Mouse (Mus musculus) MEL (cell line): ENCODE data around the gene Gm38394. TPM values are rescaled to one million over a fixed set of nuclear protein-coding genes. Genes with fewer than 3 reads are reported as not detected.
"Not testable (repeated sequence)": the region's sequence is repeated elsewhere in the genome, so short reads cannot be mapped to it uniquely, and the experiment has no call there.

Experiments used
- DNase-seq: peaks from one replicate; pipeline ENCODE4 v3.0.0; 2011; ENCODE audit warnings: low read depth, low spot score
- H3K27ac ChIP-seq: 2 replicates; pipeline ENCODE4 v1.5.1; 2012; ENCODE audit warnings: low read depth, mild to moderate bottlenecking, control low read depth, low read length, moderate library complexity; ENCODE audit not compliant: control insufficient read depth
- H3K27me3 ChIP-seq, 2 experiments: fragments of 150-350 bp in 1 of 2; sonication (generic) in 1 of 2; 2 replicates each; pipeline ENCODE4 v1.6.1; 2012; ENCODE audit warnings: low read length in 2 of 2, mild to moderate bottlenecking in 2 of 2, improper control_type of control experiment in 1 of 2, moderate library complexity in 1 of 2; ENCODE audit not compliant: insufficient read depth in 2 of 2, control insufficient read depth in 1 of 2
- H3K36me3 ChIP-seq, 2 experiments: 2 replicates each; pipeline ENCODE4 v1.6.1; 2012 to 2014; ENCODE audit warnings: low read length in 2 of 2, improper control_type of control experiment in 1 of 2, inconsistent platforms in 1 of 2, mild to moderate bottlenecking in 1 of 2; ENCODE audit not compliant: insufficient read depth in 2 of 2, control insufficient read depth in 1 of 2
- H3K4me1 ChIP-seq, 2 experiments: fragments of 150-350 bp in 1 of 2; sonication (generic) in 1 of 2; 2 replicates each; pipeline ENCODE4 v1.6.1; 2012; ENCODE audit warnings: low read length in 2 of 2, improper control_type of control experiment in 1 of 2, mild to moderate bottlenecking in 1 of 2; ENCODE audit not compliant: insufficient read depth in 2 of 2, control insufficient read depth in 1 of 2
- H3K4me3 ChIP-seq, 2 experiments: fragments of 150-350 bp in 1 of 2; sonication (generic) in 1 of 2; 2 replicates each; pipeline ENCODE4 v1.5.1; 2012; ENCODE audit warnings: low read depth in 2 of 2, low read length in 2 of 2, mild to moderate bottlenecking in 2 of 2, moderate library complexity in 2 of 2, control low read depth in 1 of 2, improper control_type of control experiment in 1 of 2; ENCODE audit not compliant: control insufficient read depth in 1 of 2, insufficient read depth in 1 of 2
- H3K79me2 ChIP-seq: 2 replicates; pipeline ENCODE4 v1.6.1; 2012; ENCODE audit warnings: mild to moderate bottlenecking, low read length, moderate library complexity; ENCODE audit not compliant: control insufficient read depth, poor library complexity, insufficient read depth
- H3K9ac ChIP-seq: 2 replicates; pipeline ENCODE4 v1.6.1; 2012; ENCODE audit warnings: low read depth, mild to moderate bottlenecking, control low read depth, low read length, moderate library complexity; ENCODE audit not compliant: control insufficient read depth, poor library complexity, severe bottlenecking
- H3K9me3 ChIP-seq: fragments of 150-350 bp; sonication (generic); replicated peaks from 2 replicates; pipeline ENCODE4 v1.6.1; 2012; ENCODE audit warnings: mild to moderate bottlenecking, low read length, improper control_type of control experiment, moderate library complexity; ENCODE audit not compliant: insufficient read depth
- CHD2 ChIP-seq: IDR thresholded peaks from 2 replicates; pipeline ENCODE4 v1.6.1; 2011; ENCODE audit warnings: low read length, improper control_type of control experiment
- CTCF ChIP-seq, 3 experiments: IDR thresholded peaks in 2 of 3; conservative IDR thresholded peaks in 1 of 3; 2 replicates each; pipeline ENCODE4 v1.5.1; 2011 to 2012; ENCODE audit warnings: low read length in 3 of 3, low read depth in 2 of 3, mild to moderate bottlenecking in 2 of 3, improper control_type of control experiment in 1 of 3, inconsistent platforms in 1 of 3, mixed read lengths in 1 of 3, moderate library complexity in 1 of 3; ENCODE audit not compliant: control insufficient read depth in 1 of 3, insufficient read depth in 1 of 3, poor library complexity in 1 of 3, severe bottlenecking in 1 of 3
- ELF1 ChIP-seq: IDR thresholded peaks from 2 replicates; pipeline ENCODE4 v1.6.1; 2014; ENCODE audit warnings: low read depth, mild to moderate bottlenecking, inconsistent platforms, low read length, improper control_type of control experiment, moderate library complexity
- EP300 ChIP-seq, 2 experiments: IDR thresholded peaks; 2 replicates each; pipeline ENCODE4 v1.6.1; 2011; ENCODE audit warnings: improper control_type of control experiment in 2 of 2, low read length in 2 of 2, low read depth in 1 of 2, mild to moderate bottlenecking in 1 of 2
- ETS1 ChIP-seq: IDR thresholded peaks from 2 replicates; pipeline ENCODE4 v1.6.1; 2012; ENCODE audit warnings: low read depth, mild to moderate bottlenecking, inconsistent platforms, low read length, improper control_type of control experiment, moderate library complexity
- GATA1 ChIP-seq: IDR thresholded peaks from 2 replicates; pipeline ENCODE4 v1.6.1; 2011; ENCODE audit warnings: low read depth, low read length, improper control_type of control experiment
- JUND ChIP-seq: IDR thresholded peaks from 2 replicates; pipeline ENCODE4 v1.6.1; 2011; ENCODE audit warnings: low read depth, mild to moderate bottlenecking, improper control_type of control experiment, low read length
- MXI1 ChIP-seq: IDR thresholded peaks from 2 replicates; pipeline ENCODE4 v1.6.1; 2011; ENCODE audit warnings: mild to moderate bottlenecking, low read depth, low read length, improper control_type of control experiment
- MYC ChIP-seq: IDR thresholded peaks from 2 replicates; pipeline ENCODE4 v1.6.1; 2011; ENCODE audit warnings: low read depth, mild to moderate bottlenecking, low read length, improper control_type of control experiment, moderate library complexity
- NELFE ChIP-seq: IDR thresholded peaks from 2 replicates; pipeline ENCODE4 v1.6.1; 2011; ENCODE audit warnings: low read depth, low read length, improper control_type of control experiment
- POLR2AphosphoS2 ChIP-seq: IDR thresholded peaks from 2 replicates; pipeline ENCODE4 v1.6.1; 2011; ENCODE audit warnings: low read length, improper control_type of control experiment
- RAD21 ChIP-seq: IDR thresholded peaks from 2 replicates; pipeline ENCODE4 v1.6.1; 2011; ENCODE audit warnings: mild to moderate bottlenecking, low read depth, low read length, improper control_type of control experiment
- RCOR1 ChIP-seq: IDR thresholded peaks from 2 replicates; pipeline ENCODE4 v1.6.1; 2012; ENCODE audit warnings: low read depth, mild to moderate bottlenecking, inconsistent platforms, low read length, improper control_type of control experiment
- SMC3 ChIP-seq: IDR thresholded peaks from 2 replicates; pipeline ENCODE4 v1.6.1; 2011; ENCODE audit warnings: low read depth, low read length, improper control_type of control experiment
- TCF12 ChIP-seq: IDR thresholded peaks from 2 replicates; pipeline ENCODE4 v1.6.1; 2014; ENCODE audit warnings: low read depth, mild to moderate bottlenecking, inconsistent platforms, low read length, improper control_type of control experiment, moderate library complexity
- USF1 ChIP-seq: IDR thresholded peaks from 2 replicates; pipeline ENCODE4 v1.6.1; 2014; ENCODE audit warnings: low read depth, mild to moderate bottlenecking, inconsistent platforms, low read length, improper control_type of control experiment, moderate library complexity
- USF2 ChIP-seq, 2 experiments: IDR thresholded peaks; 2 replicates each; pipeline ENCODE4 v1.6.1; 2011 to 2012; ENCODE audit warnings: improper control_type of control experiment in 2 of 2, low read length in 2 of 2, borderline replicate concordance in 1 of 2, inconsistent platforms in 1 of 2, low read depth in 1 of 2, mild to moderate bottlenecking in 1 of 2; ENCODE audit not compliant: insufficient read depth in 1 of 2
- ZC3H11A ChIP-seq: IDR thresholded peaks from 2 replicates; pipeline ENCODE4 v1.6.1; 2012; ENCODE audit warnings: low read depth, mild to moderate bottlenecking, inconsistent platforms, low read length, improper control_type of control experiment
- ZMIZ1 ChIP-seq: IDR thresholded peaks from 2 replicates; pipeline ENCODE4 v1.6.1; 2012; ENCODE audit warnings: low read depth, mild to moderate bottlenecking, inconsistent platforms, low read length, improper control_type of control experiment, moderate library complexity
- ZNF384 ChIP-seq: IDR thresholded peaks from 2 replicates; pipeline ENCODE4 v1.6.1; 2012; ENCODE audit warnings: low read depth, mild to moderate bottlenecking, inconsistent platforms, low read length, improper control_type of control experiment
- polyA plus RNA-seq, 2 experiments: library from polyadenylated mRNA; stranded (reverse) in 1 of 2; unstranded in 1 of 2; fragments of >175 nt in 1 of 2; fragments of >200 nt in 1 of 2; gene quantifications; 2 replicates each; pipeline versions ENCODE4 v1.2.1 to v1.2.4; 2012; ENCODE audit warnings: low replicate concordance in 2 of 2, low read depth in 1 of 2; ENCODE audit not compliant: insufficient read length in 2 of 2, insufficient read depth in 1 of 2, missing spikeins in 1 of 2
- total RNA-seq: library from RNA; depleted of rRNA; stranded (reverse); fragments of 300-350 nt; gene quantifications from 2 replicates; pipeline ENCODE4 v1.2.3, GENCODE M21; 2012

The Gm38394 gene
- total and polyA plus RNA-seq, 3 experiments, result 1.0 to 5.2 TPM; not detected in 1

GRCm38 (mm10) chr1:133710895-133711294, 49.8 kb upstream of the Gm38394 start:
- no peak overlapping the region for H3K9ac ChIP-seq
- no peaks in the 10 kb centered on the region for H3K79me2 ChIP-seq
- peaks cover 3 to 8% of the 10 kb centered on the region in 2 experiments for H3K4me1 ChIP-seq
- no peaks in the 10 kb centered on the region for H3K27me3 ChIP-seq
- no peak overlapping the region for H3K4me3 ChIP-seq
- peak; percentile 77 for DNase-seq
- no peaks in the 10 kb centered on the region for H3K9me3 ChIP-seq
- no peak overlapping the region for H3K27ac ChIP-seq
- peaks cover 2 to 7% of the 10 kb centered on the region in 2 experiments; a peak in 3 of 4 replicates for H3K36me3 ChIP-seq
- TF ChIP-seq EP300 (IDR thresholded peaks at IDR 0.05; ENCODE audit: low read depth in 1 of 2, low read length in 2 of 2) (peak in 1 of 2 experiments; percentile 55; a peak in 1 of 4 replicates), RCOR1 (no peak), ETS1 (0 out of 2 replicates have a peak, but pooled peaks have one; percentile 17), GATA1 (peak; percentile 45; the same call in 1 of the 2 replicates)

- Histone ChIP-seq H3K36me3 (peaks cover 2 to 7% of the 10 kb centered on the region in 2 experiments; a peak in 3 of 4 replicates), H3K4me3 (no peak overlapping the region), H3K9me3 (no peaks in the 10 kb centered on the region), H3K79me2 (no peaks in the 10 kb centered on the region), H3K27me3 (no peaks in the 10 kb centered on the region), H3K4me1 (peaks cover 3 to 8% of the 10 kb centered on the region in 2 experiments), H3K9ac (no peak overlapping the region), H3K27ac (no peak overlapping the region)
- no peak for DNase-seq
- TF ChIP-seq NELFE, result no peak
- no peak for TF ChIP-seq USF1
- TF ChIP-seq CHD2, result no peak
- no peak for TF ChIP-seq POLR2AphosphoS2
- TF ChIP-seq ELF1, result no peak
- no peak for TF ChIP-seq TCF12
- TF ChIP-seq ZNF384, result no peak
- no peak for TF ChIP-seq USF2 (IDR thresholded peaks at IDR 0.05; ENCODE audit: borderline replicate concordance in 1 of 2, insufficient read depth in 1 of 2, low read depth in 1 of 2, low read length in 2 of 2)
- TF ChIP-seq JUND, result no peak
- TF ChIP-seq ZMIZ1, result no peak
- no peak for TF ChIP-seq MXI1
Observed at GRCm38 (mm10) chr1:133709292-133709691, 48.2 kb upstream of the Gm38394 start.

GRCm38 (mm10) chr1:133701824-133702223, 40.7 kb upstream of the Gm38394 start:
- not testable (repeated sequence) for H3K79me2 ChIP-seq, H3K4me1 ChIP-seq, H3K27me3 ChIP-seq, H3K27ac ChIP-seq, H3K9me3 ChIP-seq, H3K36me3 ChIP-seq, H3K9ac ChIP-seq
- peak; percentile 44 for DNase-seq
- TF ChIP-seq ZC3H11A, result peak; percentile 82
- peak; percentile 33 to 70 (median 38); a peak in 5 of 6 replicates for TF ChIP-seq CTCF (IDR thresholded peaks at IDR 0.05 in 2 of 3, conservative IDR thresholded peaks at IDR 0.05 in 1 of 3; ENCODE audit: control insufficient read depth in 1 of 3, insufficient read depth in 1 of 3, low read depth in 2 of 3, low read length in 3 of 3, poor library complexity in 1 of 3, severe bottlenecking in 1 of 3)
- TF ChIP-seq MYC, result peak; percentile 78
- TF ChIP-seq RAD21, result peak; percentile 60
- TF ChIP-seq SMC3, result peak; percentile 80
- TF ChIP-seq, all 39 proteins: peak for 5; not testable (repeated sequence) for 34
- not testable (repeated sequence) for H3K4me3 ChIP-seq
